Mouse (Mus musculus) kidney, postnatal 10 days (tissue): ENCODE results near the gene Relch.

Experiments used
- DNase-seq: peaks from one replicate; pipeline ENCODE4 v3.0.0; 2021; ENCODE audit warnings: mixed read lengths

Gene Relch

DNA sequence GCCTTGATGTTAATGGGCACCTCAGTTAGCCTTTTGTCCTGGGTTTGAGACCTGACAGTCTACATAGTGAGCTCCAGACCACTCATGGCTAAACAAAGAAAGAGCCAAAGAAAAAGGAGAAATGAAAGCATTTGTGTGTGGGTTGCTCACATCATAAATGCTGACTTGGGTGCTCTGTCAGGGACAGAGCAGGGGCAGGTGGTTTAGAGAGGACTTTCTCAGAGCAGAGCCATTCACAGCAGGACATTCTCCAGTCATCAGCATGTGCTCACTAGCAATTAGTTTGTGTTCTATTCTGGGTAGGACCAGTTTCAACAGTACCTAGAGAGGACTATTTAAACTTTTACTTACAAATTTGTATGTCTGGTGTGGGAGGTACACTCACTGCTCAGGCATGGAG lies 137.6 kb downstream of the Relch start:
- no peak for DNase-seq

GRCm38 (mm10) chr1:105802941-105803340 lies 139.3 kb downstream of the Relch start:
- no peak for DNase-seq

DNA sequence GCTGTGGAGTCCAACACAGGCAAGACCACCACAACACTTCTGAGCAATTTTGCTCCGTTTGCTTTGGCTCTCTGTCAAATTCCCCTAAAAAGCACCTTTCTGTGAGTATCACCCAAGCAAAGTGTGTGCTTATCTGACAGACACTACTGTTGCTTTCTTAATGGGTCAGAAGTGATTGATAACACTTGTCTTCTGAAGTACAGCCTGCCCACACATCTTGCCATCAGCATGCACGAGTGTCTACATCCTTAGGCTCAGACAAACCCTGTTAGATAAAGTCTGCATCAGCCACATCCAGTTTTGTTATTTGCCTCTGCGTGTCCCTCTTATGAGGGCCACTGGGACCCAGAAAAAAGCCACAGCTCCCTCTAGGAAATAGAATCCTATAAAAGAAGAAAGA lies 140.6 kb downstream of the Relch start:
- no peak for DNase-seq
